Mouse (Mus musculus): ENCODE measurements around the gene Scp2.
"Not testable (repeated sequence)": the region's sequence is repeated elsewhere in the genome, so short reads cannot be mapped to it uniquely, and the experiment has no call there.

GRCm38 (mm10) chr4:108145554-108145953 lies 756 bp upstream of the Scp2 start:
- TF ChIP-seq CTCF, EP300 (IDR thresholded peaks at IDR 0.05): not testable (repeated sequence)

Measured in lung, postnatal 0 days (tissue).